In the genomic region with DNA sequence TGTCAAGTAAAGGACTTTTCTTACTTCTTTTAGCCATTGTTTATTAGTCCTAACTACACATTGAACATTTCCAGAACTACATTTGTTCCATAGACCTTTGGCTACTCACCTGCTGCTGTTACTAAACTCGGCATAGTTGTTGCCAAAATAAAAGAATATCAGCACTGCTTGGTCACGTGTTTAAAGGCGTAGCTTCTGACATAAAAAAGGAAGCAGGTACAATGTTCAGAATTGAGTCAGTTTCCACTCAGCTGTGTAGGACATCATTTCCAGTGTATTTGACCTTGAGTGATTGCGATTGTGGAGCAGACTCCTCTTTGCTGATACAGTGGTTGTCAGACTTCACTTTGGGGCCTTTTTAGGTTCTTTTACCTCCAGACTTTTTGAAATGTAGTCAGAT, we compare ENCODE assay signal across 1 mouse cellular context.
TF ChIP-seq lines count a peak whose summit lies in the region.

No protein-coding gene starts in this region.

TF ChIP-seq in CH12.LX, 34 proteins besides CTCF, POLR2A, EP300 and RAD21 (continued from another document):
- TF ChIP-seq E2F4 (IDR thresholded peaks at IDR 0.05; ENCODE audit: insufficient replicate concordance, low read depth, low read length): no peak
- no peak for TF ChIP-seq ZNF384 (IDR thresholded peaks at IDR 0.05; ENCODE audit: low read depth, low read length)
- peak; percentile 49 for TF ChIP-seq USF1 (IDR thresholded peaks at IDR 0.05; ENCODE audit: low read depth, low read length)
- no peak for TF ChIP-seq ZKSCAN1 (IDR thresholded peaks at IDR 0.05; ENCODE audit: borderline replicate concordance, low read depth, low read length)
- no peak for TF ChIP-seq MAZ (IDR thresholded peaks at IDR 0.05; ENCODE audit: low read depth, low read length)
- no peak for TF ChIP-seq ZC3H11A (IDR thresholded peaks at IDR 0.05; ENCODE audit: low read depth, low read length)
- peak; percentile 31; the same call in 1 of the 2 replicates for TF ChIP-seq JUND (conservative IDR thresholded peaks at IDR 0.05; ENCODE audit: low read depth, low read length)
- TF ChIP-seq ZMIZ1 (IDR thresholded peaks at IDR 0.05; ENCODE audit: low read depth, low read length): no peak
- TF ChIP-seq JUN (IDR thresholded peaks at IDR 0.05; ENCODE audit: insufficient read depth, low read depth, low read length): no peak
- no peak for TF ChIP-seq KAT2A (IDR thresholded peaks at IDR 0.05; ENCODE audit: insufficient replicate concordance, low read length)
- no peak for TF ChIP-seq RCOR1 (conservative IDR thresholded peaks at IDR 0.05; ENCODE audit: low read depth, low read length)
- TF ChIP-seq CHD2 (IDR thresholded peaks at IDR 0.05; ENCODE audit: low read length): no peak
- no peak for TF ChIP-seq MEF2A (IDR thresholded peaks at IDR 0.05; ENCODE audit: borderline replicate concordance, low read depth, low read length)
- peak; percentile 55; the same call in 1 of the 2 replicates for TF ChIP-seq ETS1 (conservative IDR thresholded peaks at IDR 0.05; ENCODE audit: low read depth, low read length)
- TF ChIP-seq USF2 (conservative IDR thresholded peaks at IDR 0.05; ENCODE audit: low read depth, low read length): peak; percentile 63
- no peak for TF ChIP-seq TBP (conservative IDR thresholded peaks at IDR 0.05; ENCODE audit: low read depth, low read length)
- no peak for TF ChIP-seq HCFC1 (IDR thresholded peaks at IDR 0.05; ENCODE audit: low read depth, low read length)
- no peak for TF ChIP-seq UBTF (IDR thresholded peaks at IDR 0.05; ENCODE audit: low read depth, low read length)
- no peak for TF ChIP-seq SMC3 (IDR thresholded peaks at IDR 0.05; ENCODE audit: low read depth, low read length)
- TF ChIP-seq BHLHE40 (IDR thresholded peaks at IDR 0.05; ENCODE audit: low read depth, low read length): peak; percentile 74
- TF ChIP-seq NELFE (IDR thresholded peaks at IDR 0.05; ENCODE audit: low read depth, low read length): no peak
- TF ChIP-seq SIN3A (IDR thresholded peaks at IDR 0.05; ENCODE audit: low read length): no peak
- 0 out of 2 replicates have a peak, but pooled peaks have one; percentile 32 for TF ChIP-seq MAX (IDR thresholded peaks at IDR 0.05; ENCODE audit: low read length)
- no peak for TF ChIP-seq MAFK (IDR thresholded peaks at IDR 0.05; ENCODE audit: insufficient replicate concordance, low read length)
- no peak for TF ChIP-seq MXI1 (IDR thresholded peaks at IDR 0.05; ENCODE audit: low read depth, low read length)
- TF ChIP-seq CHD1 (IDR thresholded peaks at IDR 0.05; ENCODE audit: low read depth, low read length): no peak
- no peak for TF ChIP-seq POLR2AphosphoS2 (IDR thresholded peaks at IDR 0.05; ENCODE audit: low read depth, low read length)
- TF ChIP-seq PAX5 (IDR thresholded peaks at IDR 0.05; ENCODE audit: low read length): no peak
- no peak for TF ChIP-seq GABPA (IDR thresholded peaks at IDR 0.05; ENCODE audit: insufficient replicate concordance, low read depth, low read length)
- TF ChIP-seq ELF1 (IDR thresholded peaks at IDR 0.05; ENCODE audit: low read depth, low read length): no peak
- TF ChIP-seq NRF1 (IDR thresholded peaks at IDR 0.05; ENCODE audit: low read depth, low read length): no peak
- TF ChIP-seq IRF4 (IDR thresholded peaks at IDR 0.05; ENCODE audit: low read depth, low read length): peak; percentile 56; the same call in 1 of the 2 replicates
